Mouse (Mus musculus) lung, embryonic 15.5 days (tissue): ENCODE results near the gene AC134908.4. TPM values are rescaled to one million over a fixed set of nuclear protein-coding genes. Genes with fewer than 3 reads are reported as not detected.

ENCODE experiments used
- ATAC-seq: fragments of 200-750 bp; cut with Nextera tagmentation; 2 replicates; pipeline ENCODE4 v1.8.0; 2017; ENCODE audit warnings: moderate number of reproducible peaks, borderline replicate concordance; ENCODE audit not compliant: low FRiP score, low TSS enrichment; ENCODE audit errors: extremely low read depth
- H3K27ac ChIP-seq: fragments of 300-500 bp; sonication (generic); 2 replicates; pipeline ENCODE4 v1.5.1; 2015; ENCODE audit warnings: moderate library complexity, mild to moderate bottlenecking, inconsistent platforms
- H3K27me3 ChIP-seq: fragments of 300-500 bp; sonication (generic); 2 replicates; pipeline ENCODE4 v1.6.1; 2015; ENCODE audit warnings: inconsistent platforms
- H3K36me3 ChIP-seq: fragments of 300-500 bp; sonication (generic); 2 replicates; pipeline ENCODE4 v1.6.1; 2015; ENCODE audit warnings: inconsistent platforms
- H3K4me1 ChIP-seq: fragments of 300-500 bp; sonication (generic); 2 replicates; pipeline ENCODE4 v1.6.1; 2015; ENCODE audit warnings: inconsistent platforms
- H3K4me2 ChIP-seq: fragments of 300-500 bp; sonication (generic); 2 replicates; pipeline ENCODE4 v1.6.1; 2015; ENCODE audit warnings: inconsistent platforms, mild to moderate bottlenecking, moderate library complexity
- H3K4me3 ChIP-seq: fragments of 300-500 bp; sonication (generic); 2 replicates; pipeline ENCODE4 v1.5.1; 2015; ENCODE audit warnings: mild to moderate bottlenecking, inconsistent platforms
- H3K9ac ChIP-seq: fragments of 300-500 bp; sonication (generic); 2 replicates; pipeline ENCODE4 v1.6.1; 2015; ENCODE audit warnings: inconsistent platforms
- H3K9me3 ChIP-seq: fragments of 300-500 bp; sonication (generic); 2 replicates; pipeline ENCODE4 v1.6.1; 2016; ENCODE audit warnings: inconsistent platforms
- WGBS: fragments of 180-500 bp; shearing (Covaris S2); methylation state at CpG from one replicate; pipeline ENCODE4 v1.1.7; 2015; 5-methylcytosine and 5-hydroxymethylcytosine counted together
- polyA plus RNA-seq: library from polyadenylated mRNA; unstranded; fragments of >200 nt; fragmentation: Nextera tagmentation; extraction: Ambion mirVana; gene quantifications from 2 replicates; pipeline ENCODE4 v1.2.1, GENCODE M21; 2015

The AC134908.4 gene
- polyA plus RNA-seq, 1 experiment from 2014 or later: 0.49 TPM

DNA sequence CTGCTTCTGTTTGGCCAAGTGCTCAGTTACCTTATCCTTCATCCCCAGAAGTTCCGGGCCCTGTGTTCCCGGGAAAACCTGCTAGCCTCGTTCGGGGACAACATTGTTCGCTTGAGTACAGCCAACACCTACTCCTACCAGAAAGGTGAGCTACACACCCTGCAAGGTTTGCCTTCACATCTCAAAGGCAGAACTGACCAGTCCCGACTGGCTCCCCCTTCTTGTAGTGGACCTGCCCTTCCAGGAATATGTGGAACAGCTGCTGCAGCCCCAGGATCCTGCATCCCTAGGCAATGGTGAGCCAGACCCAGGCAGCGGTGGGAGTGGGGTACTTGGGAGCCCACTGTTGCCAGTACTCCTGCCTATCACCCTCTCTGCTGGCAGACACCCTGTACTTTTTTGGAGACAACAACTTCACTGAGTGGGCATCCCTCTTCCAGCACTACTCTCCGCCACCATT lies 34.1 kb upstream of the AC134908.4 start:
- Histone ChIP-seq H3K9me3 (no peaks in the 10 kb centered on the region), H3K27ac (peak overlapping the region; percentile 87), H3K4me2 (peak overlapping the region; percentile 73), H3K36me3 (peaks cover 40% of the 10 kb centered on the region), H3K27me3 (no peaks in the 10 kb centered on the region), H3K4me1 (peaks cover 57% of the 10 kb centered on the region), H3K9ac (peak overlapping the region; percentile 61), H3K4me3 (peak overlapping the region; percentile 54)
- no peak for ATAC-seq
- WGBS: 30% methylated on average over 8 of the region's 8 CpGs

DNA sequence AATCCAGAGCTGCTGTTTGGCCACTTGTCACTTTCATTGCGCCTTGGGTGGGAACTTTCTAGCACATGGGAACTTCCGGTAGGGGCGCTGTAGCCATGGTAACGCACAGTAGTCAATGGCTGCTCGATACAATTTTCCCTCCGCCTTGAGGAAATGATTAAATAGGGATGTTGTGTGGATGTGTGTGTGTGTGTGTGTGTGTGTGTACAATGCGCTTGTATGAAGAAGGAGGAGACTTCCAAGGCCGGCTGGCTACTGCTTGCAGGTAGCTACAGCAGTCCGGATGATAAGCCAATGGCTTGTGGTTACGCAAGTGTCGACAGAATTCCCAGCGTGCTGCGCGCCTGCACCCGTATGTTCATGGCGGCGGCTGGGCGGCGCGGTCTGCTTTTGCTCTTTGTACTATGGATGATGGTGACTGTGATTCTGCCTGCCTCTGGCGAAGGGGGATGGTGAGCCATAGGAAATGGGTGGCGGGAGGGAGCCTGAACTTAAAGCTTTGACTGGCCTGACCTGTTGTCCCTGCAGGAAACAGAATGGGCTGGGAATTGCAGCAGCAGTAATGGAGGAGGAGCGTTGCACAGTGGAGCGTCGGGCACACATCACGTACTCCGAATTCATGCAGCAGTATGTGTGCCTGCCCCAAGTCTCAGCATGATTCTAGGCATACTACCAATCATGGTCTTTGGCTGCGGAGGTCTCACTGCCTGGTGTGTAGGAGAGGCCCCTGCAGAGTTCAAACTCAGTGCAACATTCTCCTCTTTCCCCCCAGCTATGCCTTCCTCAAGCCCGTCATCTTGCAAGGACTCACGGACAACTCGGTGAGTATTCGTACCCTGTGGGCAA lies 33.5 kb upstream of the AC134908.4 start, which contains the start of gene Jmjd8:
Gene Jmjd8 (plus strand): TSS at position 156 of the 846 bp plus-strand sequence.
- Histone ChIP-seq H3K4me2 (peak within 1 kb of the TSS; percentile 73), H3K27me3 (no peaks in the 10 kb centered on the region), H3K4me1 (peaks cover 57% of the 10 kb centered on the region), H3K9me3 (no peaks in the 10 kb centered on the region), H3K36me3 (peaks cover 40% of the 10 kb centered on the region), H3K27ac (peak within 1 kb of the TSS; percentile 87), H3K9ac (peak within 1 kb of the TSS; percentile 61), H3K4me3 (peak within 1 kb of the TSS; percentile 54)
- 2% methylated on average over 32 of the region's 32 CpGs for WGBS
- peak; percentile 16; the same call in 1 of the 2 replicates for ATAC-seq

DNA sequence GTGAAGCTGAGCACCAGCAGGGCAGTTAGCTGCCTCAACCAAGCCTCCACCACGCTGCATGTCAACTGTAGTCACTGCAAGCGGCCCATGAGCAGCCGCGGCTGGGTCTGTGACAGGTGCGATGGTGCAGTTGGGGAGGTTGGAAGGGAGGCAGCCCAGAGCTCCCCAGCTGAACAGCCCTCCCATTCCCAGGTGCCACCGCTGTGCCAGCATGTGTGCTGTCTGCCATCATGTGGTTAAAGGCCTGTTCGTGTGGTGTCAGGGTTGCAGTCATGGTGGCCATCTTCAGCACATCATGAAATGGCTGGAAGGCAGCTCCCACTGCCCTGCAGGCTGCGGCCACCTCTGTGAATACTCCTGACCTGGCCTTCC lies 32.8 kb upstream of the AC134908.4 start:
- peak overlapping the region; percentile 73 for H3K4me2 ChIP-seq
- peaks cover 40% of the 10 kb centered on the region for H3K36me3 ChIP-seq
- H3K27me3 ChIP-seq: no peaks in the 10 kb centered on the region
- no peak for ATAC-seq
- no peaks in the 10 kb centered on the region for H3K9me3 ChIP-seq
- H3K9ac ChIP-seq: peak overlapping the region; percentile 61
- peak overlapping the region; percentile 54 for H3K4me3 ChIP-seq
- 78% methylated on average over 8 of the region's 8 CpGs for WGBS
- H3K27ac ChIP-seq: peak overlapping the region; percentile 87
- peaks cover 55% of the 10 kb centered on the region for H3K4me1 ChIP-seq

- Histone ChIP-seq H3K36me3 (peaks cover 40% of the 10 kb centered on the region), H3K4me1 (peaks cover 55% of the 10 kb centered on the region), H3K9ac (no peak overlapping the region), H3K27ac (no peak overlapping the region), H3K9me3 (no peaks in the 10 kb centered on the region), H3K4me2 (no peak overlapping the region), H3K4me3 (no peak overlapping the region), H3K27me3 (0 out of 2 replicates have a peak, but pooled peaks cover 2% of the 10 kb centered on the region)
- ATAC-seq: no peak
- WGBS: 91% methylated on average over 22 of the region's 22 CpGs
Observed at GRCm38 (mm10) chr17:25827546-25828222, 32.2 kb upstream of the AC134908.4 start.

GRCm38 (mm10) chr17:25827011-25827410 lies 31.6 kb upstream of the AC134908.4 start:
- Histone ChIP-seq H3K36me3 (peaks cover 40% of the 10 kb centered on the region), H3K4me3 (no peak overlapping the region), H3K27me3 (peaks cover 9% of the 10 kb centered on the region; the same call in 1 of the 2 replicates), H3K4me1 (peaks cover 54% of the 10 kb centered on the region), H3K9ac (no peak overlapping the region), H3K4me2 (no peak overlapping the region), H3K9me3 (no peaks in the 10 kb centered on the region), H3K27ac (no peak overlapping the region)
- 93% methylated on average over 13 of the region's 13 CpGs for WGBS
- no peak for ATAC-seq

DNA sequence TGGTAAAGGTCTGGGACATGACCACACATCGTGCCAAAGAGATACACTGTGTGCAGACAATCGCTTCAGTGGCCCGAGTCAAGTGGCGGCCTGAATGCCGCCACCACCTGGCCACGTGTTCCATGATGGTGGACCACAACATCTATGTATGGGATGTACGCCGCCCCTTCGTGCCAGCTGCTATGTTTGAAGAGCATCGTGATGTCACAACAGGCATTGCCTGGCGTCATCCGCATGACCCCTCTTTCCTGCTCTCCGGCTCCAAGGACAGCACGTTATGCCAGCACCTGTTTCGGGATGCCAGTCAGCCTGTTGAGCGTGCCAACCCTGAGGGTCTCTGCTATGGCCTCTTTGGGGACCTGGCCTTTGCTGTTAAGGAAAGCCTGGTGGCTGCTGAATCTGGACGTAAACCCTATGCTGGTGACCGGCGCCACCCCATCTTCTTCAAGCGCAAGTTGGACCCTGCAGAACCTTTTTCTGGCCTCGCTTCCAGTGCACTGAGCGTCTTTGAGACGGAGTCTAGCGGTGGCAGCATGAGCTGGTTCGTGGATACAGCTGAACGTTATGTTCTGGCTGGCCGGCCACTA lies 30.6 kb upstream of the AC134908.4 start:
- Histone ChIP-seq H3K4me1 (peaks cover 44% of the 10 kb centered on the region), H3K4me3 (no peak overlapping the region), H3K36me3 (peaks cover 32% of the 10 kb centered on the region), H3K9ac (no peak overlapping the region), H3K9me3 (no peaks in the 10 kb centered on the region), H3K27me3 (peaks cover 16% of the 10 kb centered on the region; the same call in 1 of the 2 replicates), H3K4me2 (no peak overlapping the region), H3K27ac (no peak overlapping the region)
- WGBS: 90% methylated on average over 27 of the region's 27 CpGs
- ATAC-seq: no peak

- Histone ChIP-seq H3K4me2 (peak overlapping the region; percentile 74; the same call in 1 of the 2 replicates), H3K4me3 (no peak overlapping the region)
- WGBS: 85% methylated on average over 6 of the region's 6 CpGs
Observed at GRCm38 (mm10) chr17:25825311-25825710, 29.9 kb upstream of the AC134908.4 start.

DNA sequence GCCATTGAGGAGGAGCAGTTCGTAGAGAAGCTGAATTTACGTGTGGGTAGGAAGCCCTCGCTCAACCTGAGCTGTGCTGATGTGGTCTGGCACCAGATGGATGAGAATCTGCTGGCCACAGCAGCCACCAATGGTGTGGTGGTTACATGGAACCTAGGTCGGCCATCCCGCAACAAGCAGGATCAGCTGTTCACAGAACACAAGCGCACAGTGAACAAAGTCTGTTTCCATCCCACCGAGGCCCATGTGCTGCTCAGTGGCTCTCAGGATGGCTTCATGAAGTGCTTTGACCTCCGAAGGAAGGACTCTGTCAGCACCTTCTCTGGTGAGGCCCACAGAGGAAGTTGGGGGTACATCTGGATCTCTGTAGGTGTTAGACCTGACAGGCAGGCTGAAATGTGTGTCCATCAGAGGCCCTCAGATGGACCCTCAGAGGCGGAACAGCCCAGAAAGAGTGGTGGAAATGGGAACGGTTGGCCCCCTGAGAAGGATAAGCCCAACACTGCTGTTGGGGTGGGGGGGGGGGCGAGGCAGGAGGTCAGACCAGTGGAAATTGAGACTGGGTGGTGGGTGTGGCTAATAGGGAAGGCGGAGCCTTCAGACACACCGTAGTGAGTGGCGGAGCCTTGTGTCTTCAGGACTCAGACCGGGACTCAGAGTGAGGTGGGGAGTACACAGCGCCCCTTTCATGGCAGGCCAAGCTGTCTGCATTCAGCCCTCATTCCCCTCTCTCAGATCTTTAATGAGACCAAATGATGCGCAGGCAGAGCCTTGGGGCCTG lies 29.1 kb upstream of the AC134908.4 start:
- Histone ChIP-seq H3K36me3 (peaks cover 19% of the 10 kb centered on the region), H3K4me3 (peak overlapping the region; percentile 51), H3K4me1 (peaks cover 29% of the 10 kb centered on the region), H3K4me2 (peak overlapping the region; percentile 74), H3K27me3 (peaks cover 30% of the 10 kb centered on the region), H3K9ac (peak overlapping the region; percentile 47), H3K9me3 (no peaks in the 10 kb centered on the region), H3K27ac (no peak overlapping the region)
- 62% methylated on average over 16 of the region's 17 CpGs for WGBS
- ATAC-seq: no peak

More at GRCm38 (mm10) chr17:25825311-25825710, 29.9 kb upstream of the AC134908.4 start:
- Histone ChIP-seq H3K9ac (no peak overlapping the region), H3K27ac (no peak overlapping the region), H3K36me3 (peaks cover 25% of the 10 kb centered on the region), H3K27me3 (peaks cover 23% of the 10 kb centered on the region), H3K9me3 (no peaks in the 10 kb centered on the region), H3K4me1 (peaks cover 37% of the 10 kb centered on the region)
- no peak for ATAC-seq

DNA sequence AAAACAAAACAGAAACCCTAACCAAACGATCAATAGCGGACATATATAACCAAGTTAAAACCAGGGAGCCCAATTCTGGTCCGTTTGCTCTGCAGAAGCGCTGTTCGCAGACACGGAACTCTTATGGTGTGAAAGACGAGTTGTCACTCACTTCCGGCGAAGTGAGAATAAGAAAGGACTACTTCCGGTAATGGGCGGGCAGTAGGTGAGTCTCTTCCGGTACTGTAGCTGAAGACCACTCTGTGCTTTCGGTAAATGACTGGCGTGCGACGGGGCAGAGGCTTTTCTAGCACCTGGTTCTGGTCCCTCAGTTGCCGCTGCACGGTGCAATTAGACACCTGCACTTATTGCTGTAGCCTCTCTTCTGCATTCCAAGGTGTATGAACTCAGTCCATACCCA lies 28.0 kb upstream of the AC134908.4 start, which contains the start of gene Wdr24:
Gene Wdr24 (plus strand): TSS at position 176 of the 400 bp plus-strand sequence.
- peak within 1 kb of the TSS; percentile 47 for H3K9ac ChIP-seq
- peaks cover 41% of the 10 kb centered on the region for H3K27me3 ChIP-seq
- H3K4me2 ChIP-seq: peak within 1 kb of the TSS; percentile 74
- H3K4me3 ChIP-seq: peak within 1 kb of the TSS; percentile 51
- peaks cover 23% of the 10 kb centered on the region for H3K4me1 ChIP-seq
- H3K9me3 ChIP-seq: no peaks in the 10 kb centered on the region
- H3K27ac ChIP-seq: peak within 1 kb of the TSS; percentile 45; the same call in 1 of the 2 replicates
- ATAC-seq: peak; percentile 56; the same call in 1 of the 2 replicates
- under 1% methylated on average over 18 of the region's 18 CpGs for WGBS
- H3K36me3 ChIP-seq: peaks cover 19% of the 10 kb centered on the region

DNA sequence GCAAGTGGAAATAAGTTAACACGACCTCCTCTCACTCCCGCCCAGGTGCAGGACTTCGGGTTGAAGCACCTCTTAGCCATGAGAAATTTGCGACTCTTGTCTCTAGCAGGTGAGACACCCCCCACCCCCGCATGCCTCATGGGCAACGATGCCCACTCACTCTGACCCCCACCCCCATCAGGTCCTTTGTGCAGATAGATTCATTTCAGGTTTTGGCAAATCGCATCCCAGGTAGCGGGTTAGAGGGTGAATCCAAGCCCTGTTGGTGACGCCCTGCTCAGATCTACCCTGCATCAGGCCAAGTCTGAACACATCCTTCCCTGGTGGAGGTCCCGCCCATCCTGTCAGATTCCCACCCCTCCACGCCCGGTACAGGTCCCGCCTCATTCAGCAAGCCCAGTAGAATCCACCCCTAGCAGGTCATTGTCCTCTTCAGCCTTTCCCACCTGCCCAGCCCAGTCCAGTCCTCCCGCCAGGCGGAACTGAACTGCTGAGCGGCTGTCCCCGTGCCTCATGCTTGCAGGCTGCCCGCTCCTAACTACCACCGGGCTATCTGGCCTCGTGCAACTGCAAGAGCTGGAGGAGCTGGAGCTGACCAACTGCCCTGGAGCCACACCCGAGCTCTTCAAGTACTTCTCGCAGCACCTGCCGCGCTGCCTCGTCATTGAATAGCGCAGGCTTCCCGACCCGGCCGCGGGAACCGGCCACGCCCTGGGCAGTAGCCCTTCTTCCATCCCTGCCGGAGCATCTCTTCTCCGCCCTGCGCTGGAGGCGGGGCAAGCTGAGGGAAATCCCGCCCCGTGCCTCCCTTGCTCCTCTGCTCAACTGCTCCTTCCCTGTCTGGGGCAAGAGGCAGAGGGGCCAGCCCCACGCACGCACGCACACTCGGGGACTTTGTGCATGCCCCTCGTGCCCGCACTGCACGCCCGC lies 23.7 kb upstream of the AC134908.4 start:
- Histone ChIP-seq H3K27ac (no peak overlapping the region), H3K9ac (no peak overlapping the region), H3K36me3 (no peaks in the 10 kb centered on the region), H3K4me1 (peaks cover 4% of the 10 kb centered on the region), H3K9me3 (no peaks in the 10 kb centered on the region), H3K4me3 (no peak overlapping the region), H3K4me2 (0 out of 2 replicates have a peak overlapping the region, but pooled peaks have one; percentile 10), H3K27me3 (peaks cover 52% of the 10 kb centered on the region)
- WGBS: 9% methylated on average over 46 of the region's 46 CpGs
- no peak for ATAC-seq
